Mouse (Mus musculus): ENCODE results near the gene Limd1. TPM values are rescaled to one million over a fixed set of nuclear protein-coding genes. Genes with fewer than 3 reads are reported as not detected.

The Limd1 gene
- 4.0 and 4.1 TPM in 2 replicates for polyA plus RNA-seq (2021; fragmentation: Nextera tagmentation)
- long read RNA-seq, experiment 1, full-length matches to known transcripts: 61 of 71 reads
- long read RNA-seq, experiment 1, partial matches to known transcripts: 1 of 71 reads
- long read RNA-seq, experiment 1, other reads (novel, unspliced or antisense): 9 of 71 reads
- long read RNA-seq, experiment 2, full-length matches to known transcripts: 4 of 9 reads
- long read RNA-seq, experiment 2, partial matches to known transcripts: 0 of 9 reads
- long read RNA-seq, experiment 2, other reads (novel, unspliced or antisense): 5 of 9 reads

DNA sequence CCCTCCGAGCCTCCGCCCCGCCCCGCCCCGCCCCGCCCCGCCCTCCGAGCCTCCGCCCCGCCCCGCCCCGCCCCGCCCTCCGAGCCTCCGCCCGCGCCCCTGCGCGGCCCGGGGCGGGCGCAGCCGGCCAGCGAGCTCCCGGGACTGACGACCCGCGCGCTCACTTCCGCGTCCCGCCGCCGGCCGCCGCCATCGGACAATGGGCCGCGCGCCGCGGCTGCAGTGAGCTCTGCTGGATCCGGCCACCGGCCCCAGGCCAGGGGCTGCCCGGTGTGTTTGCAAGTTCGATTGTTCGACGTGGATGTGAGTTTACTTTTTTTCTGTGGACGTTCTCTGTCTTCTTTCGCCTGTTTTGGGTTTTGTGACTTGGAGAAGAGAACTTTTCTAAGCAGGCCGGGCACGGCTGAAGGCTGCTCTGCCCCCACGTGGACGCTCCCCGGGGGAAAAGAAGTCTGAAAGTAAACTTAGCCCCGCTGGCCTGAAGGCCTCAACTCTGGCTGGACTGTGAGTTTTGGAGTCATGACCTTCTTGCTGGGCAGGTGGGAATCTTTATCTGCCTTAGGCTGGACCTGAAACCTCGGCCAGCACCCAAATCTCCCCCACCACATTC lies at the start of gene Limd1:
Limd1 (plus strand) TSS at position 121 of the 610 bp plus-strand sequence.

DNA sequence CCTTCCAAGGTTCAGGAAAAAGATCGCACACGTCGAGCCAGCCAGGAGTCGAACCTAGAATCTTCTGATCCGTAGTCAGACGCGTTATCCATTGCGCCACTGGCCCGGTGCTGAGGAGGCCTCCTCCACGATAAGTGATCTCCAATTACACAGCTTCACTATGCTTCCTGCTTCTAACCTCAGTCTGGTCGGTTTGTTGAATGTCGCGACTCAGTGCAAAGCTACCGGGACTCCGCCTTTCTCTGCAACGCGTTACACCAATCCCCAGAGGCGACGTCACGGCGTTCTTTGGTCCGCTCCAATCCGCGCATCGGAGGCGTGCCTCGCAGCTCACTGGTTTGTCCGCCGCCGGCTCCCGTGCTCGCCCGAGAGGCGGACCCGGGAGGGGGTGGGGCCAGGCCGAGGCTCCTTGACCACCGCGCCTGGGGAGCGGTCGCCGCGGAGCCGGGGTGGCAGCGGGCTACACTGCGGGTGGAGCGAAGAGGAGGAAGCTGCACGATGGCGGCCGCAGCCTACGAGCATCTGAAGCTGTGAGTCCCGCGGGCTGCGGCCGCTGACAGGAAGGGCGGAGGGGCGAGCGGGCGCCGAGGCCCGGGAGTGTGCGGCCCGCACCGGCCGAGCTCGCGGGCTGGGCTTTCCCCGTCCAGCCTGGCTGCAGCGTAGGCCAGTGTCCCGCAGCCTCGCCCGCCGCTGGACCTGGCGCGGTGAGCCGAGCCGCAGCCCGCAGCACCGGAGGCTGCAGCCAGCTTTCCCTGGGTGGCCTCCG lies 51.1 kb downstream of the Limd1 start, which contains the start of gene Sacm1l:
Sacm1l (plus strand) TSS at position 368 of the 766 bp plus-strand sequence.

Other genes starting within 250 kb of the Limd1 start
- 9.3 and 83.4 TPM in 2 replicates for gene Tmem158, start 217.9 kb upstream of the Limd1 start, polyA plus RNA-seq (2021; fragmentation: Nextera tagmentation)
- 124 and 357 TPM in 2 replicates for gene Lars2, start 111.8 kb upstream of the Limd1 start, polyA plus RNA-seq (2021; fragmentation: Nextera tagmentation)
- gene Sacm1l, start 51.1 kb downstream of the Limd1 start, polyA plus RNA-seq (2021; fragmentation: Nextera tagmentation): 34.6 and 35.7 TPM in 2 replicates
- 0.06 and 0.07 TPM in 2 replicates for gene Slc6a20b, start 153.9 kb downstream of the Limd1 start, polyA plus RNA-seq (2021; fragmentation: Nextera tagmentation)
- 0.05 and 0.19 TPM in 2 replicates for gene Ccr9, start 199.7 kb downstream of the Limd1 start, polyA plus RNA-seq (2021; fragmentation: Nextera tagmentation)
- 8.5 and 10.5 TPM in 2 replicates for gene Slc6a20a, start 200.2 kb downstream of the Limd1 start, polyA plus RNA-seq (2021; fragmentation: Nextera tagmentation)
- 44.4 and 44.5 TPM in 2 replicates for gene Lztfl1, start 239.0 kb downstream of the Limd1 start, polyA plus RNA-seq (2021; fragmentation: Nextera tagmentation)

Measured in left cerebral cortex, adult 6 months (tissue).